Mouse (Mus musculus) embryonic fibroblast, embryonic 13.5 days (primary cell): ENCODE measurements at regions not wholly inside any gene's neighbourhood (a gene's known extent, or its start where the extent isn't known, plus 50 kb on each side); places are given as distances from the start of the nearest gene placed in this dataset.

Experiments
- CTCF ChIP-seq: IDR thresholded peaks from 2 replicates; pipeline ENCODE4 v1.5.1; 2011; ENCODE audit warnings: mild to moderate bottlenecking, control low read depth, low read length, moderate library complexity, borderline replicate concordance; ENCODE audit not compliant: insufficient read depth
- POLR2A ChIP-seq: IDR thresholded peaks from 2 replicates; pipeline ENCODE4 v1.6.1; 2011; ENCODE audit warnings: low read depth, mild to moderate bottlenecking, control low read depth, low read length, moderate library complexity

GRCm38 (mm10) chr1:120883632-120884031, 281.4 kb downstream of the En1 start:
- TF ChIP-seq CTCF (no peak), POLR2A (no peak)
